Mouse (Mus musculus): ENCODE results near the gene Igfbp5.

The Igfbp5 gene

DNA sequence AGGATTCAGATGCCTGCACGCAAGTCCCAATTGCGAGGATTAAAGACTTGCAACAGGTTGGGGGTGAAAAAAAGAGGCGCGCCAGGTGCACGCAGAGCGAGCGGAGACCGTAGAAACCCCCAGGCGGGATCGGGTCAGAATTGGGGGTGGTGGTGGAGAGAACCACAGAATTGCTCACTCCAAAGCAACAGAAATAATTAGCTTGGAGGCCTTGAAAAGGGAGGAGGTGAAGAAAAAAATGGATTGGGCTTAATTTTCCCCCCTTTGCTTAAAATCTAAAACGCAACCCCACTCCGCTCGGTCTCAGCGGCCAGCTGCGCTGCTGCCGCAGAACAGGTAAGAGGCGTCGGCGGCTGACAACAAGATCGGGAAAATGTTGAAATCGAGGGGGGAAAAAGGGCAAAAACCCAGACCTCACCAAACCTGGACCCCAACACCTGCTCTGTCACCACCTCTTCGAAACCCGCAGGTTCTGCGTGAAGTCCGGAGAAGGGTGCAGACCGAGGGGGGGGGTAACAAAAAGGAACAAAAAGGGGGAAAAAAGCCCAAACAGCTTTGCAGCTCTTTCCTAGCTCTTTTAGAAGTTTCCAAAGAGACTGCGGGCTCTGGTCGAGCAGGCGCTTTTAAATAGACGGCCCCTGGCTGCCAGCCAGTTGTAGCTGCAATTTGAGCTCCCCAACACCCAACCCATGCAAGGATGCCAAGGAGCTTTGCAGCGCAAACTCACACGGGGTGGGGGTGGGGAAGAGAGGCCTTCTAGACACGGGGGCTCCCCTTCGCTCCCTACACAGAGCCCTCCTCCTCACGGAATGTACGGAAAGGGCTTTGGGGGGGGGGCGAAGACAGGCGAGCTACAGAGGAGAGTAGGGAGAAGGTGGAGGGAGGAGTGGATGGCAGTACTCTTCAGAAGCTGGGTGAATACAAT, at the start of gene Igfbp5:
Gene Igfbp5, minus strand, starts transcription at position 598 of the 925 bp plus-strand sequence.
- in situ Hi-C loops (cut with MboI; ENCODE audit: unreplicated experiment in 2 of 2), result loop anchor here (25.0 kb wide), 3 partner anchors 287 to 1588 kb away; partner anchors contain the start of gene Smarcal1 (in 1 of the 2)

DNA sequence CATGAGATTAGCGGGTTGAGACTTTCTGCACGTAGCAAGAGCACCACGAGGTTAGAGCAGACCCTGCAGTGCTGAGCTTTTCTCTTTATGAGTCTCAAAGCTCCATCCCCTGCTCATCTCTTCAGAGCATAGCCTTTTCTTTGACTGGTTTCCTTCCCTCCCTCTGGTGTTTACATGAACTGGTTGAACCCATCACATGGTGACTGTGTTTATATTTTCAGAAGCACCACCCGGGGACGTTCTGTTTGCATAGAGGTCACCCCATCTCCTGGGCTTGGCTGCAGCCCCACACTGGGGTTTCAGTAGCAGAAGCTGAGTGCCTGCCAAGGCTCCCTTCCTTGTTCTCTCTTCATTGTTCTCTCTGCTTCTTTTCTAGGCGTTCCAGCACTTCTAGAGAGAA, 40.1 kb upstream of the Igfbp5 start:
- in situ Hi-C loops (cut with MboI; ENCODE audit: unreplicated experiment in 2 of 2), result no loop called here

DNA sequence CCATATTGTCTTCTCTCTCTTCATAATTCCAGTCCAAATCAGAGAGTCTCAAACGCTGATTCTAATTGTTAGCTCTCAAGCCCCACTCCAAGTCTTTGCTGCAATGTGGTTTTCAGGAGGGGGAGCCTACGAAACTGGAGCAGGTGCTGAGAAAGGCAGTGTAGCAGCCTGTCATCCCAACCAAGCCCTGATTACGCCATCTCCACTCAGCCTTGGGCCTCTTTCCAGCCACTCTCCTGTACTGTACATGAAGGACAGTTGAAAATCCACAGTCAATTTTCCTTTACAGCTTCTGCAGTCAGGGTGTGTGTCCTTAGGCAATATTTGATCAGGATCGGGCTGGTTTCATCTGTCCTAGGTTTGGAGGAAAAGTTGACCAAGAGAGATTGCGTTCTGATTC, 38.4 kb upstream of the Igfbp5 start:
- in situ Hi-C loops (cut with MboI; ENCODE audit: unreplicated experiment in 2 of 2), result no loop called here

DNA sequence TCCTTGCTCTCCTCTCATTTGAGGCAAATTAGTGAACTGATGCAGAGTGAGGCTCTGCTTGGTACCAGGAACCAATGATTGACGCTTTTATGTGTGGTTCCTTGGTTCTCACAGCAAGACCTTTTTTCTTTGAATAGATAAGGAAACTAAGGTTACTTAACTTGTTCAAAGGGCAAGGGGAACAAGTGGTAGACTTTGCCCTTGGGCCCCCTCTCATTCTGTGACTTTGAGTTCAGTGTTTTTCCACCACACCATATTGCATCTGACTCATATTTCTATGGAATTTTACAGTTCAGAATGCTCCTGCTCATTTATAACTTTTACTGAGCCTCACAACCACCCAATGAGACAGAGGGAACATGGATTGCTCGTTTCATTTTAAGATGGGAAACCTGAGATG, 21.1 kb upstream of the Igfbp5 start:
- in situ Hi-C loops (cut with MboI; ENCODE audit: unreplicated experiment in 2 of 2), result no loop called here

DNA sequence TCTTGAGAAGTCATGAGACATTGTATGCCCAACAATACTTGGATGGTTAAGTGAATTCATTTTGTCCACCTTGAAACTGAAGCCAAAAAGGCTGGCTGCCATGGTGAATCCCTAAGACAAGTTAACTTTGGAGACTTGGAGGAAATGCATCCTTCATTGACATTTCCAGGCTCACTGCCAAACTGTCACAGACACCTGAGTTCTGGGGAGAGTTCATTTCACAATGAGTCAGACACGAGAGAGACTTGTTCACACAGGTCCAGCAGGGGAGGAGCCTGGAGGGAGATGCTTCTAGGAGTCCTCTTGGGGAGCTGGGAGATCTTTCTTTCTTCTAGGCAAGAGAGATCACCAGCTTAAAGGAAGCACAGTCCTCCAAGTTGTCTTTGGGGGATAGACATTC, 13.2 kb upstream of the Igfbp5 start:
- in situ Hi-C loops (cut with MboI; ENCODE audit: unreplicated experiment in 2 of 2), result no loop called here

DNA sequence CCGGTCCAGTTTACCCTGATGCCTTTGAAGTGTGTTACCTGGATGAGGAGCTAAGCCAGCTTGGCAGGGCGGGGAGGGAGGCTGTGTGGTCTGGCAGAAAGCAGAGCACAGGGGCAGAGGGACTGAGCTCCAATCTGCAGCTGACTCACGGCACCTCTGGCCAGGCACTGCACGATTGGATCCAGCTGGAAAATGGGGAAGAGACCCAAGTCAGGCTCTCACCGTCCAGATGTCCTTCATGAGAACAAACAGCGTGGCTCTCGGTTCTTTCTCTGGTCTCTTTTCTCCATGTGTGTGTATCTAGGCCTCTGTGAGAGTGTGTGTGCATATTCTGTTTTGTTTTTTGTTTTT, 11.1 kb upstream of the Igfbp5 start:
- in situ Hi-C loops (cut with MboI; ENCODE audit: unreplicated experiment in 2 of 2), result no loop called here

DNA sequence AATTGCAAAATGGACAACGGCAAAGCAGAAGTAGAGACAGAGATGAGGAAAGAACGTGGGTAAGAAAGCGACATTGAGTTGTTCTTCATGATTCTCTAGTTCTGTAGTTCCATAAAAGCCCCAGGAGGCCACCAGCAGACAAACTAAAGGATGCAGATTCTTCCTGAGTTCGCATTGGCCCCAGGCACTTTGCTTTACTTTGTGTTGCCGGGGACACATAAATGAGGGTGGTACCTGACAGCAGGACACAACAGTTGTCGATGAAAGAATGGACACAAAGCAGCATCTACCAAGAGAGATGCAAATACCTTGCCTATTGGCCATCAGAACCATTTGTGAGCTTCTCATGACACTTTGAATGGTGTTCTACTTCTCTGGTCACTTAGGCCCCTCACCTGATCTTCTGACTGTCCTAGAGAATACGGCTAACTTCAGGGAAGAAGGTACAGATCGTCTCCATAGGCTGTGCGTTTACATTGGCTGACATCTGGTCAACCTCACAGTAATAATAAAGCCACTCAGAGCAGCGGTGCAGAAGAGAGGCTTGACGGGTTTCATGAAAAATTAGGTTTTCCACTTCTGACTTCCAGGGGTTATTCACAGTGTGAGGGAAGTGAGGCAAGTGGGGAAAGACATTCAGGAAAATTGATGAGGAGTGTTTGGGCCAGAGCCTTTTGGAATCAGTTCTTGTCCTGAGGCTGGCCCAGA, 10.6 kb upstream of the Igfbp5 start:
- in situ Hi-C loops (cut with MboI; ENCODE audit: unreplicated experiment in 2 of 2), result no loop called here

DNA sequence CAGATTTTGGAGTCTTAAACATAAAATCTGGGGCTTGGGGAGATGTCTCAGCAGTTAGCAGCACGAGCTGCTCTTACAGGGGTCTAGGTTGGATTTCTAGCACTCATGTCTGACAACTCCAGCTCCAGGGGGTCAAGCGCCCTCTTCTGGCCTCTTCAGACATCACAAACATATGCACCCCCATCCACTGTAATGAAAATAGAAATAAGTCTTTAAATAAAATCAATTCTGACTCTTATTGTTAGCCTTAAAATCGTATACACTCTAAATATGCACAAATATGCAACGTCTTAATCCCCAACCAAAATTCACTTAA, 4.6 kb upstream of the Igfbp5 start:
- in situ Hi-C loops (cut with MboI; ENCODE audit: unreplicated experiment in 2 of 2), result no loop called here

DNA sequence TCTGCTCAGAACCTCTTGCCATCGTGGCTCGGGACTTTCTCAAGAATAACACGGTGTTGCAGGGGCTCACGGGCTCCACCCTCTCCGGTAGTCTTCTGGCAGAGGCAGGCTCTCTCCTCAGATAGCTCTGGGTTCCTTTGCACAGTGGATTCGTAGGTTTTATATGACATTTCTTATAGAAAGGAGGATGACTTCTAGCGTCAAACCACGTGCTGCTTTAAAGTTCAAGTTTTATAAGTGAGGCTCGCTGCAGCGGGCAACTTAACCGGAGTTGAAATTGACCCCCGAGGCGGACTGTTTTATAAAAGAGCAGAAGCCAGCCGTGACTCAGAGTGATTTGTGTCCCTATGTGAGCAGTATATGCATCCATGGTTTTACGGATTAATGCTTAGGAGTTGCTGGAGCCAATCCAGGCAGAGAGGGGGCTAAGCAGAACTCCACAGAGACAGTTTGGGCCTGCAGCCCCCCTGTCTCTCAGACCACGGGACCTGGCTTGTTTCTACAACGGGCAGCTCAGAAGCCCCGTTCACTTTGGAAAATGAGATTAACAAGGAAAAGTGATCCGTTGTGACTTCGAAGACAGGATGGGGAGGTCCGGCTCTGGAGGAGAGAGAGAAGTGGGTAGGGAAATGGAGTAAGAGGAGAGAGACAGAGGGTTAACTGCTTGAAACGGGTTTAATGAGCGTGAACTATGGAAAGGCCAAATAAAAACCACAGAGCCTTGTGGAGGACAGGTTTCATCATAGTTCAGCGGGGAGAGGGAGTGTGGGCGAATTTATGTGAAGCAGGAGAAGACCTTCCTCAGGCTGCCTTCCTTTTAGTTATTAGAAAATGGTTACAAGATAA, 4.0 kb upstream of the Igfbp5 start:
- in situ Hi-C loops (cut with MboI; ENCODE audit: unreplicated experiment in 2 of 2), result no loop called here

DNA sequence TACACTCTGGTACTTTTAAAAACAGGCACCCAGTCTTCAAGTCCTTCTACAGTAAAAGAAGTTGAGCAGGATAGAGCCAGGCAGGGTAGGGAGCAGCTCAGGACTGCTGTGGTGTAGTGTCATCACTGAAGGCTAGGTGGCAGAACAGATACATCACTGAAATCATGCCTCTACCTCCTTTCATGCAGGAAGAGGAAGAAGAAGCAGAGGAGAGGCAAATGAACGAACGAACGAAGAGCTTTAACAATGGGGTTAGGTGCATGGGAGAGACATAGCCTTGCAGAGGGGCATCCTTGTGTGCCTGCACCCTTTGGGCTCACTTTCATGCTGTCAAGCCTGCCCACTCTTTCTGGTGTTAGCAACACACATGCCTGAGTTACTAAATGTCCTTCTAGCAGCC, 3.2 kb upstream of the Igfbp5 start:
- in situ Hi-C loops (cut with MboI; ENCODE audit: unreplicated experiment in 2 of 2), result no loop called here

DNA sequence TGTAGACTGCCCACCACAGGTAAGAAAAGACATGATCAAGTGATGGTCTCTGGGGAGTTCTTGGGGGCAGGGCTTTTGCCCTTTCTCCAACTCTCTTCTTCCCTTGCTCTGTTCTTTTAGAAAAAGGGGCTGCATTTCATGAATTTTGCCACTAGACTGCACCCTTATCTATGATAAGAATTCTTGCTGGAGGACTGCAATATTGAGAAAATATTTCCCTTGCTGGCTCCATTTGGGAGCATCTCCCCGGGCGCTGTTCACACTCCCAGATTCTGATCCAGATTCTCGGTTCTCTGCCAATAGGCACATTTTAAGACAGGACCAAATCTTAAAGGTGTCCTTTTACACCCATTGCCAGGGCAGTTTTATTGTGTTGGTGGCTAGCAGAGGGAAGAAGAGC, 1.4 kb upstream of the Igfbp5 start:
- in situ Hi-C loops (cut with MboI; ENCODE audit: unreplicated experiment in 2 of 2), result no loop called here

DNA sequence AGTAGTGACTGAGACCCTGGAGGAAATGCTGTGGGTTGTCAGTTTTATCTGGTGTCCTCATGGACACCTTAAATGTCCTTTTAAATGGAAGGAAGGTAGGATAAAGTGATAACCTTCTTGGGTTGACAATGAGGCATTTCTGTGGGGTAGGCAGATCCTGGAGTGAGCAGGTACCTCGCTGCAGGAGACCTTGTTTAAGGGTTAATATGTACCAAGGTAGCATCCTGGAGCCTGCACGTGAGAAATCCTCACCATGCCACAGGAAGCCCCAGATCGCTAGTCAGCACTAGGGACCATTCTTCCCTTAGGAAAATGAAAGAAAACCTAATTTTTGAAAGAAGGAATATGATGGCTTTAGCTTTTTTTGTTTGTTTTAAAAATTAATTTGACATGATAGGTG, 1.0 kb upstream of the Igfbp5 start:
- in situ Hi-C loops (cut with MboI; ENCODE audit: unreplicated experiment in 2 of 2), result no loop called here

DNA sequence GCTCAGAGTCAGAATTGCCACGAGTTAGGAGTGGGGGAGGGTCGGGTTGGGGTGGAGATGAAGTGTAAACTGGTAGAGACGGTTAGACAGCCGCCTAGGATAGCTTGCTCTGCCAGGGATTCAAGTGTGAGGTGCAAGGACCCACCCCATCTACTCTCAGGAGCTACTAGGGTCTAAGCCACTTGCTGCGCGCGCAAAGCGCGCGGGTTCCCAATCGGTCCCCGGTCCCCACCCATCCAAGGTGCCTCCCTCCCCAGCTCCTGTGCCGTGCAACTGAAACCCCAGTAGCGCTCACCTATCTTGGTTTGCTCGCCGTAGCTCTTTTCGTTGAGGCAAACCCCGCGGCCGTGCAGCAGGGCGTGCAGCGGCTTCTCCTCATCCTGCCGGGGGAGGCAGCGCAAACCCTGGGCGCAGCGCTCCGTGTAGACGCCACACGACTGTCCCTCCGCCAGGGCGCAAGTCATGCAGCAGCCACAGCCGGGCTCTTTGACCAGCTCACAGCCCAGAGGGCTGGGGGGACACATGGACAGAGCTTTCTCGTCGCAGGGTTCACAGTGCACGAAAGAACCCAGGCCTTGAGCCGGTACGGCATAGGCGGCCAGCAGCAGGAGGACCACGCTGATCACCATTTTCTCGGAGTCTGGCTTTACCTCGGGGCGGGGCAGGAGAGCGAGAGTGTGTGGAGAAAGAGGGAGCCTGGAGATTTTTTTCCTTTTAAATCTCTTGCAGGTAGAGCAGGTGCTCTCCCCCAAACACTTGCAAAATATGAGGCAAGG, 985 bp downstream of the Igfbp5 start:
- in situ Hi-C loops (cut with MboI; ENCODE audit: unreplicated experiment in 2 of 2), result loop anchor here (25.0 kb wide), 3 partner anchors 286 to 1589 kb away; partner anchors contain the start of gene Smarcal1 (in 1 of the 2)

DNA sequence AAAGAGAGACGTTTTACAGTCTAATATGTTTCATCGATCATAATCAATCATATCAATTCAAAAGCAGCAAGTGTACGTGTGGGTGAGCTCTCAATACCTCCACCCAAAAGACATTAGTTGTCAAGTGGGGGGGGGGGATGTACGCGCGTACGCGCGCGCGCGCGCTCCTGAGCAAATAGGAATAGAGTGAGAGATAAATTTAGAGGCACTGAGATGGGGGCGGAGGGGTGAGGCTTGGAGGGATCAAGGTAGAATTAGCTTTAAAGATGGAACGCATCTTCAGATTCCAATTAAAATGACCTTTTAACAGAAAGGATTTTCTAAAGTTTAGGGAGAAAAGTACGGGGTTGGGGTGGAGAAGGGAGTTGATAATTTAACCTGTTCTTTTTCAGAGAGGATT, 1.6 kb downstream of the Igfbp5 start:
- in situ Hi-C loops (cut with MboI; ENCODE audit: unreplicated experiment in 2 of 2), result loop anchor here (25.0 kb wide), 3 partner anchors 286 to 1589 kb away; partner anchors contain the start of gene Smarcal1 (in 1 of the 2)

DNA sequence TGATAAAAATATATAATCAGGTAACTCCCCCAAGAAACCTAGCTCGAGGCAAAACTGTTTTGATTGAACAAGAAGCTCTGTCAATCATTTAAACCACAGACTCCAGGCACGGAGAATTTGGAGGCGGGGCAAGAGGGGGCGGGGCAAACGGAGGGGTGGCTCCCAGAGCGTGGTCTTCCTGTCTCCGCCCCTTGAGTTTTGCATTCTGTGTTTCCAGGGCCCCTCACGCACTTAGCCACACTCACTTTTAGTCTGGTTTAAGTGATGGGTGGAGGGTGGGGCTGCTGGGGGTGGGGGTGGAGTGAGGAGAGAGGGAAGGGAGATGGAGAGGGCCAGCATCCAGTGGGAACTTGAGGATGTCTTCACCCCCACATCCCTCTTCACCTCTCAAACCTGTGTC, 2.2 kb downstream of the Igfbp5 start:
- in situ Hi-C loops (cut with MboI; ENCODE audit: unreplicated experiment in 2 of 2), result loop anchor here (25.0 kb wide), 3 partner anchors 285 to 1590 kb away; partner anchors contain the start of gene Smarcal1 (in 1 of the 2)

DNA sequence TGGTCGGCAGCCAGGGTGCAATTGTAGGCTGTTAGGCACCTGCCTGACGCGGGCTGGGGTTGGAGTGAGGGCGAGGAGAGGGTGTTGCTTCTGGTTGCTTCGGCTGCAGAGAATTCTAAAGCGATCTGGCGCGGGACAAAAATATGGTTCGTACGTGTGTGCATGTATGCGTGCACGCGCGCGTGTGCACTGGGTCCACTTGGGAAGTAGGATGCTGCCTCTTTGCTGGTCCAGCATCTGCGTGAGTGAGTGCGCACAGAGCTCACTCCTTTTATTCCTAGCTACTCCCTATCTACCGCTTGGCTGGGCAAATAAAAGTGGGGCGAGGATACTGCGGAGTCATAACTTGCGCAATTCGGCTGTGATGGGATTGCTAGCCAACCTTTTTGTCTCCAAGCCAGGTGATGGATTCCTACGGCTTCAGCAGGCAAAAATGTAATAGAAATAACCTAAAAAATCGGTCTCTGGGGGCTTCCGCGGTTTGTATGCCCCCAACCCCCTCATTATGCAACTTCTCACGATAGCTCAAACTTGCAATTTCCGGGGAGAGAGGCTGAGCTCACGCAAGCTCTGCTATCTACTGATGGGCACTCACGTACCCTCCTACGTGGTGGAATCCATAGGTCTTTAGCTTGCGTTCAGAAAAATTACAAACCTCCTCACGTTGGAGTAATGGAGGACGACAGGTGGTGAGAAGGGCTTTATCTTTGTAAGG, 2.8 kb downstream of the Igfbp5 start:
- in situ Hi-C loops (cut with MboI; ENCODE audit: unreplicated experiment in 2 of 2), result loop anchor here (25.0 kb wide), 3 partner anchors 285 to 1590 kb away; partner anchors contain the start of gene Smarcal1 (in 1 of the 2)

DNA sequence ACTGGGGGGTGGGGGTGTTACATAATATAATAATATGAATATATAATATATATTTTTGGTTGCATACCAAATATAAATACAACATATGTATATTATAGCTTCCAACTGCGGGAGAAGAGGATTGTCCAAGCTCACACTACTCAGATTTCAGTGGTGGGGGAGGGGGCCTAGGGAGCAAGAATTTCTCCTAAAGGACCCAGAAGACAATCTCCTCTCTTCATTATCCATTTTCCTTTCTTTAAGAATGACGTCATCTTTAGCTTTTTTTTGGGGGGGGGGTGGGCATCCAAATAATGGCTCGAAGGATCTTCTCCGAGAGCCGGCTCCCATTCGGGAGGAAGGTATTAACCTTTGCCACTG, 3.4 kb downstream of the Igfbp5 start:
- in situ Hi-C loops (cut with MboI; ENCODE audit: unreplicated experiment in 2 of 2), result loop anchor here (25.0 kb wide), 3 partner anchors 284 to 1591 kb away; partner anchors contain the start of gene Smarcal1 (in 1 of the 2)

DNA sequence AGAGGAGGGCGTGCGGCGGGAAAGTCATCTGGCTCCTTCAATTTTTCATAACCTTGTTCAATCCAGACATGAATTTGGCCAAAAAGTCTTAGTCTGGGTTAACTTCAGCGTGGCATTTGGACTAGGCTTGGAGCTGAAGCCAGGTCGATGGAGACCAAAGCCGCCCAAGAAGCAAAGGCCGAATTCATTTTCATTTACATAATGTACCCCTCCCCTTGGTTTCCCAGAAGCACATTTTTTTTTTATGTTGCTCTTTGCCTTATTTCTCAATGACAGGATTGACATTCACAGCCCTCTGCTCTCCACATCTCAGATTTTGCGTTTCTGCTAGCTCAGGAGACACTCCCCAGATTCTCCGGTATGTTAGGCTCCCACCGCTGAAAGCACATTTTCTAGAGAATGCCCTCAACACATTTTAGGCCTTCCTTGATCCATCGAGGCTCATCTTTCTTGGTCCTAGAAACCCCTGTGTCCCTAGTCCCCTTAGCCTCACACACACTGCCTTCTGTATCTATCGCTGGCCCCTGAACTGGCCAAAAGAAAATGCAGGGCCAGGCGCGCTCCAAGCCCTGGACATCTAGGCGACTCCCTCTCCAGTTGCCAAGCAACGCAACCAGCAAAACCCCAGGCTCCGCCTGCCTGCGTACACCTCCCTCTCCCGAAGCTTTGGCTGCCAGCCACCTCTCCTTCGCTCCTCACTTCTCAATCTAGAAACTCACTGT, 3.9 kb downstream of the Igfbp5 start:
- in situ Hi-C loops (cut with MboI; ENCODE audit: unreplicated experiment in 2 of 2), result loop anchor here (25.0 kb wide), 3 partner anchors 283 to 1592 kb away; partner anchors contain the start of gene Smarcal1 (in 1 of the 2)

Measured in v-Abl transformed pro-B cells (cell line).